Mouse (Mus musculus) CD4-positive naive resting alpha-beta T cell, adult 76 days (primary cell): ENCODE results near the gene A830031A19Rik. TPM values are rescaled to one million over a fixed set of nuclear protein-coding genes. Genes with fewer than 3 reads are reported as not detected.

Experiments
- total RNA-seq: library from RNA; stranded (reverse); gene quantifications from one replicate; pipeline ENCODE4 v1.2.4, GENCODE M21; 2023

A830031A19Rik gene
- total RNA-seq: not detected

GRCm38 (mm10) chr11:24074634-24075104 is at the start of gene A830031A19Rik:
A830031A19Rik (minus strand) TSS chr11:24075054.

GRCm38 (mm10) chr11:24077795-24078705 is 3.2 kb upstream of the A830031A19Rik start, which contains the start of gene Bcl11a:
Bcl11a (plus strand) TSS chr11:24078056.

Other genes starting within 250 kb of the A830031A19Rik start
- 28.9 TPM for gene Papolg, start 179.8 kb downstream of the A830031A19Rik start, total RNA-seq
- gene Bcl11a, start 3.0 kb upstream of the A830031A19Rik start, total RNA-seq: 13.3 TPM